Mouse (Mus musculus) bone marrow, adult 2 months (tissue): ENCODE measurements at regions not wholly inside any gene's neighbourhood (a gene's known extent, or its start where the extent isn't known, plus 50 kb on each side); places are given as distances from the start of the nearest gene placed in this dataset.

ENCODE experiments used
- CTCF ChIP-seq: fragments of 200-500 bp; IDR thresholded peaks from 2 replicates; pipeline ENCODE4 v1.5.1; 2011; ENCODE audit warnings: low read length, control low read depth; ENCODE audit not compliant: control insufficient read depth, insufficient read depth
- POLR2A ChIP-seq: fragments of 200-500 bp; IDR thresholded peaks from 2 replicates; pipeline ENCODE4 v1.6.1; 2011; ENCODE audit warnings: low read depth, mild to moderate bottlenecking, control low read depth, low read length, borderline replicate concordance; ENCODE audit not compliant: control insufficient read depth

DNA sequence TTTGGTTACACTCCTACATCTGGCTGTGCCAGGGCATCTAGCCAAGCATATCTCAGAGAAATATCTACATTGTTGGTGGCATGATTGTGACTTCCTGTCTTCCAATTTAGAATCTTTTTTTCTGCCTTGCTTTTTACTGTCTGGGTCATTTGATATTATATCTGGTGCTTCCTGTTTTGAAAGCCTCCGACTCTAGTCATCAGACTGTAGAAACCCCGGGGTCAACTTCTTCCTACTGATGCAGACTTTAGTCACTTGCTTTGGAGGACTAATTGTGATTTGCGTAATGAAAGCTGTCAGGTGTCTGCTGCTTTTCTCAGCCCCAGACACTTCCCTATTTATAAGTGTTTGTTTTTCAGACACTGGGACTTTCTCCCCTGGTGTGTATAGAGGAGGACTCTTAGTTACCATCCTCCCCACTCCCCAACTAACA, 113.0 kb upstream of the Cxcr4 start:
- TF ChIP-seq POLR2A, result no peak
- no peak for TF ChIP-seq CTCF
